Mouse (Mus musculus) megakaryocyte, embryonic 14.5 days (primary cell): Measurements from ENCODE around the gene Shc4. TPM values are rescaled to one million over a fixed set of nuclear protein-coding genes. Genes with fewer than 3 reads are reported as not detected.

Source experiments
- H3K27me3 ChIP-seq: replicated peaks from 2 replicates; pipeline ENCODE3; 2012; ENCODE audit warnings: inconsistent platforms
- H3K36me3 ChIP-seq: replicated peaks from 2 replicates; pipeline ENCODE3; 2012; ENCODE audit warnings: low read length, inconsistent platforms, mixed read lengths
- H3K4me1 ChIP-seq: 2 replicates; pipeline ENCODE4 v1.6.1; 2012; ENCODE audit warnings: inconsistent platforms
- H3K4me3 ChIP-seq: replicated peaks from 2 replicates; pipeline ENCODE3; 2012; ENCODE audit warnings: moderate library complexity, mild to moderate bottlenecking, inconsistent platforms
- H3K9me3 ChIP-seq: 2 replicates; pipeline ENCODE4 v1.6.1; 2012; ENCODE audit warnings: inconsistent platforms
- FLI1 ChIP-seq: IDR thresholded peaks from 2 replicates; pipeline ENCODE4 v1.6.1; 2012; ENCODE audit warnings: low read length, inconsistent platforms, mixed read lengths
- GATA1 ChIP-seq: IDR thresholded peaks from 3 replicates; pipeline ENCODE4 v1.6.1; 2012; ENCODE audit warnings: mixed read lengths, low read length, inconsistent platforms, borderline replicate concordance
- polyA plus RNA-seq: library from polyadenylated mRNA; stranded (reverse); fragments of >175 nt; gene quantifications from 2 replicates; pipeline ENCODE4 v1.2.3, GENCODE M21; 2012; ENCODE audit warnings: low replicate concordance; ENCODE audit not compliant: insufficient read depth

Shc4 gene
- polyA plus RNA-seq, 1 experiment = 0.17 TPM

- peaks cover 4% of the 10 kb centered on the region; the same call in 1 of the 2 replicates for H3K4me1 ChIP-seq
- H3K9me3 ChIP-seq = no peaks in the 10 kb centered on the region
- H3K4me3 ChIP-seq = no peak overlapping the region
- H3K36me3 ChIP-seq = no peaks in the 10 kb centered on the region
- H3K27me3 ChIP-seq = peaks cover 52% of the 10 kb centered on the region
- no peak for TF ChIP-seq FLI1
- no peak for TF ChIP-seq GATA1
Measured at GRCm38 (mm10) chr2:125651563-125651962, 72.4 kb downstream of the Shc4 start.

- Histone ChIP-seq H3K4me1 (peaks cover 4% of the 10 kb centered on the region; the same call in 1 of the 2 replicates), H3K36me3 (no peaks in the 10 kb centered on the region), H3K4me3 (no peak overlapping the region), H3K27me3 (peaks cover 52% of the 10 kb centered on the region), H3K9me3 (no peaks in the 10 kb centered on the region)
- no peak for TF ChIP-seq FLI1
- TF ChIP-seq GATA1 = no peak
Measured at GRCm38 (mm10) chr2:125650742-125651352, 73.1 kb downstream of the Shc4 start.

DNA sequence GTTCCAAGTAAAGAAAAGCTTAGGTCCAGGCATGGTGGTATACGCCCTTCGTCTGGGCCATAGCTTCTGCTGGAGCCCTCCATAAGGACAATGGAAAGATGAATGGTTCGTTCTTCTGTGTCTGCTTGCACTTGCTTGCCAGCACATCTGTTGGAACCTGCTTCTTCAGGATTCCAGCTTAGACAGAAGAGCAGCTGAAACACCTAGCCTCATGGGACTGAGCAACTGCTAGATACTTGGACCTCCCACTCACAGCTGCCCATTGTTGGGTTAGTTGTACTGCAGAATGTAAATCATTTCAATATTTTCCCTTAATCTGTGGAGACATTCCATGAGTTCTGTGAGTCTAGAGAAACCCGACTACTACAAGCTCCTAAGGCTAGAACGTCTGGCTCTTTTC lies 73.9 kb downstream of the Shc4 start:
- H3K27me3 ChIP-seq = peaks cover 48% of the 10 kb centered on the region
- TF ChIP-seq FLI1 = no peak
- no peak for TF ChIP-seq GATA1
- no peaks in the 10 kb centered on the region for H3K9me3 ChIP-seq
- H3K4me1 ChIP-seq = peaks cover 4% of the 10 kb centered on the region; the same call in 1 of the 2 replicates
- H3K36me3 ChIP-seq = no peaks in the 10 kb centered on the region
- H3K4me3 ChIP-seq = no peak overlapping the region

DNA sequence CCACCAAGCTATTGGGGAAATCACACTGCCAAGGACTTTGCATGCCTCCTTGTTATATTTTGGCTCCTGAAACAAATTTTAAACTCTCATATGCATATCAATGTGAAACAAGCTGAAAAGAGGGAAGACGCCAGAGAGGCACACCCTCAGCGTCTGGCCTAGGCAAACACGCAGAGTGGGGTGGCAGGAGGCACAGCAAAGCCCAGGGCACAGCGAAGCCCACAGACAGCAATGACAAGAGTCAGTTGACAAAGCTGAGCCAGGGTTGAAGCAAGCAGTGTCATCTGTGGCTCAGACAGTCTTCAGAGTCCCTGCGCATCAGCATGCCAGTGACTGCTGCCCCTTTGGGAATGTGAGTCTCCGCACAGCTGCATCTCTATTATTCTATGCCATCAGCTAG lies 79.0 kb downstream of the Shc4 start:
- TF ChIP-seq GATA1 (no peak), FLI1 (no peak)
- Histone ChIP-seq H3K36me3 (no peaks in the 10 kb centered on the region), H3K4me3 (no peak overlapping the region), H3K4me1 (peaks cover 4% of the 10 kb centered on the region; the same call in 1 of the 2 replicates), H3K27me3 (peaks cover 30% of the 10 kb centered on the region), H3K9me3 (no peaks in the 10 kb centered on the region)

DNA sequence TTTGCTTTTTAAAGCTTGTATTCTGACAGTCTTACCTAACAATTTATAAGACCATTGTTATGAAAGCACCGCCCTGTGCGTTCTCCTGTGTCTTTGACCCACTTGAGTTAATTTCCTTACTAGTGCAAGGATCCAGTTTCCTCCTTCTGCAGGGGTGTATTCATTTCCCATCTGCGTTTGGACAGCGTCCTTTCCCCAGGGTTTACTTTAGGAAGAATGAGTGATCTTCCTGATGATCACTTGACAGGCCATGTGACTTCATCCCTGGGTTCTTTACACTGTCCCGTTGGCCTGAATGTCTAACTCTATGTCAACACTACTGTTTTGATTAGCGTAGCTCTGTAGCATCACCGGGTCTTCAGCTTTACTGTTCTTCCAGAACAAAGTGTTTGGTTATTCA lies 86.6 kb downstream of the Shc4 start:
- H3K9me3 ChIP-seq = no peaks in the 10 kb centered on the region
- H3K36me3 ChIP-seq = no peaks in the 10 kb centered on the region
- H3K4me3 ChIP-seq = no peak overlapping the region
- TF ChIP-seq FLI1 = no peak
- no peaks in the 10 kb centered on the region for H3K4me1 ChIP-seq
- H3K27me3 ChIP-seq = peaks cover 13% of the 10 kb centered on the region

DNA sequence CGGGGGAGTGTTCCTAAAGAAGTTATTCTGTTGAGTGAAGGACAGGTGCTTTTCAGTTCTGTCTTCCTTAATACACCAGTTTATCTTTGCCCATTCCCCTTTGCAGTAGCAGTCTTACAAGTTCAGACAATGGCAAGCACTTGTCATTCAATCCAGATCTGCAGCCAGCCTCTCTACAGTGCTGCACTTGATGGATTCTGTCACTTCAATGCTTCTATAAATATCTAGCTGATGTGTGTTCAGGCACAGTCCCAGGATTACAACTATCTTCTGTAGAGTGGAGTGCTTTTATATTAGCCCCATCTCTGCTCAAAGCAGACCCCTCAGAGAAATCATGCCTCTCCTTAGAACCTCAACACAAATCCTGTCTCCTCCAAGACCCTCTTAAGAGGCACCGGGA lies 93.9 kb downstream of the Shc4 start:
- no peaks in the 10 kb centered on the region for H3K36me3 ChIP-seq
- peaks cover 10% of the 10 kb centered on the region for H3K4me1 ChIP-seq
- H3K27me3 ChIP-seq = peaks cover 11% of the 10 kb centered on the region
- no peak overlapping the region for H3K4me3 ChIP-seq
- no peaks in the 10 kb centered on the region for H3K9me3 ChIP-seq
- no peak for TF ChIP-seq GATA1
- TF ChIP-seq FLI1 = no peak

- Histone ChIP-seq H3K36me3 (no peaks in the 10 kb centered on the region), H3K9me3 (no peaks in the 10 kb centered on the region), H3K27me3 (peaks cover 11% of the 10 kb centered on the region), H3K4me3 (no peak overlapping the region), H3K4me1 (peaks cover 19% of the 10 kb centered on the region)
- TF ChIP-seq GATA1 (no peak), FLI1 (no peak)
Measured at GRCm38 (mm10) chr2:125628487-125628886, 95.5 kb downstream of the Shc4 start.

GRCm38 (mm10) chr2:125626536-125626935 lies 97.4 kb downstream of the Shc4 start:
- H3K27me3 ChIP-seq = peaks cover 11% of the 10 kb centered on the region
- H3K36me3 ChIP-seq = peaks cover 5% of the 10 kb centered on the region
- TF ChIP-seq GATA1 (no peak), FLI1 (no peak)
- no peak overlapping the region for H3K4me3 ChIP-seq
- peaks cover 31% of the 10 kb centered on the region for H3K4me1 ChIP-seq
- H3K9me3 ChIP-seq = no peaks in the 10 kb centered on the region

GRCm38 (mm10) chr2:125624837-125625351 lies 99.1 kb downstream of the Shc4 start, which contains the start of gene Cep152:
Gene Cep152 (minus strand): TSS chr2:125625113.
- H3K9me3 ChIP-seq = no peaks in the 10 kb centered on the region
- H3K27me3 ChIP-seq = peaks cover 6% of the 10 kb centered on the region
- H3K4me3 ChIP-seq = peak within 1 kb of the TSS; percentile 97
- TF ChIP-seq GATA1 = no peak
- TF ChIP-seq FLI1 = peak; percentile 47; the same call in 1 of the 2 replicates
- peaks cover 20% of the 10 kb centered on the region for H3K36me3 ChIP-seq
- H3K4me1 ChIP-seq = peaks cover 33% of the 10 kb centered on the region

DNA sequence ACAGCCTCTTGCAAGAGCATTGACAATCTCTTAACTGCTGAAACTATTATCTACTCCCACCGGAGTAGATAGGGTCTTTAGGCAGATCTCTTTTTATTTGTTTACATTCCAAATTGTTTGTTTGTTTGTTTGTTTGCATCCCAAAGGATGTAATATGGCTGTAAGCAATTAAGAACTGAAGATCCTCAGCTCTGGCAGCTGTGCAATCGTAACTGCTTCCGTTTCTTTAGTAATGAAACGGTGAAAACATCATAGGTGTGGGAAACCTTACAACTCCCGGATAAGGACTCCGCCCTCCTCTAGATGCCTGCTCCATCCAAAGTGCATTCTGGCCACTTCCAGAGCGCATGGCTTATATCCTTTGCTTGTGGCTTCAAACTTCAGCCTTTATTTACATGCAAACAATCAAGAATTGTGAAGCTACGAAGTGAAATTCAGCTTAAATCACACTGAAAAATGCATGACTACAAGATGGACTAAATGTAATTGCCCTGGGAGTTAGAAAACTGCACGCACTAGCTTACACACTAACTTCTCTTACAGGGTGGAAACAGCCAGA lies 99.7 kb downstream of the Shc4 start:
- Histone ChIP-seq H3K27me3 (peaks cover 6% of the 10 kb centered on the region), H3K9me3 (no peaks in the 10 kb centered on the region), H3K4me3 (peak overlapping the region; percentile 97), H3K36me3 (peaks cover 27% of the 10 kb centered on the region), H3K4me1 (peaks cover 33% of the 10 kb centered on the region)
- TF ChIP-seq FLI1 (no peak), GATA1 (no peak)
